Mouse (Mus musculus): ENCODE measurements around the gene Olfml2a.

Gene Olfml2a

GRCm38 (mm10) chr2:38934936-38935335 lies 3.2 kb downstream of the Olfml2a start:
- in situ Hi-C loops (cut with MboI; ENCODE audit: low pct_unique_long_range_greater_than_20kb in 1 of 2, low sequenced_read_pairs in 2 of 2, unreplicated experiment in 1 of 2) = loop anchor here (5.0 to 25.0 kb wide), 2 partner anchors 62 to 452 kb away; partner anchors contain the start of gene Wdr38 (in 2 of the 2)

GRCm38 (mm10) chr2:38936721-38937378 lies 5.1 kb downstream of the Olfml2a start:
- in situ Hi-C loops (cut with MboI; ENCODE audit: low pct_unique_long_range_greater_than_20kb in 1 of 2, low sequenced_read_pairs in 2 of 2, unreplicated experiment in 1 of 2) = loop anchor here in 1 of 2 experiments (25.0 kb wide), 1 partner anchor 450 kb away; no protein-coding TSS in a partner anchor

DNA sequence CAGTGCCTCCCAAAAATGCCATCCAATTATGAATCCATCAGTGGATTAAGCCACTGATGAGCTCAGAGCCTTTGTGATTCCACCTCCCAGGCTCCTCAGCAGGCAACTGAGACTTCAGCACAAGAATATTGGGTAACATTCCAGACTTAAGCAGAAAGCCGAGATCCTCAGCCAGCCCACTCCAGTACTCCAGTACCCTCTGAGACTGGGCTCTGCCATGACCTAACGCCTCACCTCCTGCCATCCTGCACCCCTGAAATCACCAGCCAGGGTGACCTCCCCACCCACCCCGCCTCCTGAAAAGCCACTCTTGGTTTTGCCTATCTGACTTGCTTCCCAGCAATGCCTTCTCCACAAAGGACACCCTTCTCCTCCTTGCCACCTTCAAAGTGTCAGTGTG lies 5.6 kb downstream of the Olfml2a start:
- in situ Hi-C loops (cut with MboI; ENCODE audit: low pct_unique_long_range_greater_than_20kb in 1 of 2, low sequenced_read_pairs in 2 of 2, unreplicated experiment in 1 of 2) = loop anchor here in 1 of 2 experiments (25.0 kb wide), 1 partner anchor 450 kb away; no protein-coding TSS in a partner anchor

DNA sequence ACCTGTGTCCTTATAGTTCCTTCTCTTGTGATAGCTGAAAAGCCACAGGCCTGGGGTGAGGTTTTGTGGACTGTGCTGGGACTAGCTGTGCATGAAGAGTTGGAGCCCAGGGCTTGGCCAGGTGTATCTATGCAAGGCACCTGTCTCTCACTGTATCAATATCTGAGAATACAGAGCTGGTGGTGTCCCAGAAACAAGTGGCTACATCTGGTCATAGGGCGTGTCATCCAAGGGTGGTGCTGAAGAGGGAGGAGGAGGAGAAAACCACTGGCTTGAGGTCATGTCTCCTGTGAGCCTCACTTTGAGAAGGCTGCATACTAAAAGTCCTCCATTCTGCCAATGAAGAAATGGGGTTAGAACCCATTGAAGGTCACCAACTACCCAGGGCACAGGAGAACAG lies 6.2 kb downstream of the Olfml2a start:
- in situ Hi-C loops (cut with MboI; ENCODE audit: low pct_unique_long_range_greater_than_20kb in 1 of 2, low sequenced_read_pairs in 2 of 2, unreplicated experiment in 1 of 2) = loop anchor here in 1 of 2 experiments (25.0 kb wide), 1 partner anchor 449 kb away; no protein-coding TSS in a partner anchor

DNA sequence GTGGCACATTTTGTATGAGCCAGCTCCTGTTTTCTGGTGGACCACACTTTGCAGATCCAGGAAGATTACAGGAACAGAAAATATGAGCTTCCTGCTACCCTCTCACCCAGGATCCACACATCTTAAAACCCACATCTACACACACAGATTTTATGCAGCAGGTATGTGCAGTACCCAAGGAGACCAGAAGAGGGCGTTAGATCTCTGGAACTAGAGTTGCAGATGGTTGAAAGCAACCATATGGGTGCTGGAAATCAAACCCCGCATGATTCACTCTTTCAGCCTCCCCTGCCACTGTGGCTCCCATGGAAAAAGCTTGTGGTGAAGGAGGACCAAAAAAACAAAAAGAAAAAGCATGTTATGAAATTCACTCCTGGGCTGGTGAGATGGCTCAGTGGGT lies 7.3 kb downstream of the Olfml2a start:
- in situ Hi-C loops (cut with MboI; ENCODE audit: low pct_unique_long_range_greater_than_20kb in 1 of 2, low sequenced_read_pairs in 2 of 2, unreplicated experiment in 1 of 2) = loop anchor here in 1 of 2 experiments (25.0 kb wide), 1 partner anchor 448 kb away; no protein-coding TSS in a partner anchor

DNA sequence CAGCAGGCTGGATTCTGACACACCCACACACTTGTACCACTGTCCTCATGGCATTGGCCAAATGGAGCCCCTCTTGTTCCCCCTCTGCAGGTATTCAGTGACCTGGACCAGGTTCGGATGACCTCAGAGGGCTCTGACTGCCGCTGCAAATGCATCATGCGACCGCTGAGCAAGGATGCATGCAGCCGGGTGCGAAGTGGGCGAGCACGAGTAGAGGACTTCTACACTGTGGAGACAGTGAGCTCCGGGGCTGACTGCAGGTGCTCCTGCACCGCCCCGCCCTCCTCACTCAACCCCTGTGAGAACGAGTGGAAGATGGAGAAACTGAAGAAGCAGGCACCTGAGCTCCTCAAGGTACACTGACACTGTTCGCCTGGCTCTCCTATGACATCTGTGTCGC lies 9.6 kb downstream of the Olfml2a start:
- in situ Hi-C loops (cut with MboI; ENCODE audit: low pct_unique_long_range_greater_than_20kb in 1 of 2, low sequenced_read_pairs in 2 of 2, unreplicated experiment in 1 of 2) = loop anchor here in 1 of 2 experiments (25.0 kb wide), 1 partner anchor 446 kb away; no protein-coding TSS in a partner anchor

DNA sequence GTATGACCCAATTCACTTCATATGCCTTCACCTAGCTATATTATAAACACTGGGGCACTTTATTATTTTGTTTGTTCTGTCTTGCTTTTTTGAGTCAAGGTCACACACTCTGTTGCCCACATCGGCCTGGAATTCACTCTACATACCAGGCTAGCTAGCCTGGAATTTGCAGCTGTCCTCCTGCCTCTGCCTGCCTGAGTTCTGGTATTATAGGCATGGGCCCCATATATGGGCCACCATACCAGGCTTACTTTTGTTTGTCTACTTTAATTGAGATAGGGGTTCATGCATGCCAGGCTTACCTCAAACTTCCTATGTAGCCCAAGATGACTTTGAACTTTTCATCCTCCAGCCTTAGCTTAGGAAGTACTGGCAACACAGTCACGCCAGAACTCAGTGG lies 10.1 kb downstream of the Olfml2a start:
- in situ Hi-C loops (cut with MboI; ENCODE audit: low pct_unique_long_range_greater_than_20kb in 1 of 2, low sequenced_read_pairs in 2 of 2, unreplicated experiment in 1 of 2) = loop anchor here in 1 of 2 experiments (25.0 kb wide), 1 partner anchor 445 kb away; no protein-coding TSS in a partner anchor

GRCm38 (mm10) chr2:38943161-38943560 lies 11.4 kb downstream of the Olfml2a start:
- in situ Hi-C loops (cut with MboI; ENCODE audit: low pct_unique_long_range_greater_than_20kb in 1 of 2, low sequenced_read_pairs in 2 of 2, unreplicated experiment in 1 of 2) = loop anchor here in 1 of 2 experiments (25.0 kb wide), 1 partner anchor 444 kb away; no protein-coding TSS in a partner anchor

- in situ Hi-C loops (cut with MboI; ENCODE audit: low pct_unique_long_range_greater_than_20kb in 1 of 2, low sequenced_read_pairs in 2 of 2, unreplicated experiment in 1 of 2) = loop anchor here in 1 of 2 experiments (25.0 kb wide), 1 partner anchor 443 kb away; no protein-coding TSS in a partner anchor
Observed at GRCm38 (mm10) chr2:38943977-38944376, 12.2 kb downstream of the Olfml2a start.

GRCm38 (mm10) chr2:38944460-38945161 lies 12.8 kb downstream of the Olfml2a start:
- in situ Hi-C loops (cut with MboI; ENCODE audit: low pct_unique_long_range_greater_than_20kb in 1 of 2, low sequenced_read_pairs in 2 of 2, unreplicated experiment in 1 of 2) = loop anchor here in 1 of 2 experiments (25.0 kb wide), 1 partner anchor 443 kb away; no protein-coding TSS in a partner anchor

- in situ Hi-C loops (cut with MboI; ENCODE audit: low pct_unique_long_range_greater_than_20kb in 1 of 2, low sequenced_read_pairs in 2 of 2, unreplicated experiment in 1 of 2) = loop anchor here in 1 of 2 experiments (25.0 kb wide), 1 partner anchor 440 kb away; no protein-coding TSS in a partner anchor
Observed at GRCm38 (mm10) chr2:38947566-38947965, 15.8 kb downstream of the Olfml2a start.

DNA sequence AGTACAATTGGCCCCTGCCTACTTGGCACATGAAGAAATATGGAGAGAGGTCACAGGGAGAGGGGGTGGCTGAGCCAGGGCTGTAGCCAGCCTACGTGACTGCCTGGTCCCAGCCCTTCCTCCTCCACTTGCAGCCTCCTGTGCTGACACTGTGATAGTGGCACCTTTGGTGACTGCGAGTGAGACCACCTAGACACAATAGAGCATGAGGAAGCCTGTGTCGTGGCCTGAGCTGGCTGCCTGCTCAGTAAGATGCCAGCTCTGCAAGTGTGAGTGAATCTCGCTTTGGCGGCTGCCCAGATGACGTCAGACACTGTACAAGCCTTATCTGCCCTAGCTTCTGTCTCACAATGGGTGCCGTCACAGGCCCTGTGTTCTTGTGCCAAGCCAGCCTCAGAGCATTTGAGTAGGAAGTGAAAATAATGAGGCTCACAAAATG lies 18.5 kb downstream of the Olfml2a start:
- in situ Hi-C loops (cut with MboI; ENCODE audit: low pct_unique_long_range_greater_than_20kb in 1 of 2, low sequenced_read_pairs in 2 of 2, unreplicated experiment in 1 of 2) = no loop called here

DNA sequence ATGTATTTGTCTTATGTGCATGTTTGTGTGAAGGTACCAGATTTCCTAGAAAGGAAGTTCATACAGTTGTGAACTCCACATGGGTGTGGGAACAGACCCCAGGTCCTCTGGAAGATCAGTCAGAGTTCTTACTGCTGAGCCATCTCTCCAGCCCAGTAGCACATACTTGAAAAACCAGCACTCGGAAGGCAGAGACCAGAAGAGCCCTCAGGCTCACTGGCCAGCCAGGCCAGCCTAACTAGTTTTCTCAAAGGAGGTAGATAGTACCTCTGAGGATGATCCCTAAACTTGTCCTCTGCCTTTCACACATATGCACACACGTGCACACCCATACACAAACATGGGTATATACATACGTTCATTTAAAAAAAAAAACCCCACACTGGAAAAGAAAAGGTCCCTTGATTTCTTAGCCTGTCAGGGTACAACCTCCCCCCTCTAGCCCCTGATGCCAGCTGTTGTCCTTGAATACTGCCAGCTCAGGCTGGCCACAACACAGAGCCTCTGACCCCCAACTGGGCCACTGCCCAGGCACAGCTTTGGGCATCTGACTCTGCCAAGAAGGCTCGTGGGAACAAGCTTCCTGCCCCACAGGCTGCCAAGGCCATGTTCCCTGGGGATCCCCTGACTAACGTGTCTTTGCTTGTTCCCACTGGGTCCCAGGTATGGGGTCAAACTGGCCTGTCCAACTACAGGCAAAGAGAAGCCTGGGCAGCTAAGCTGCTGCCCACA lies 21.5 kb downstream of the Olfml2a start:
- in situ Hi-C loops (cut with MboI; ENCODE audit: low pct_unique_long_range_greater_than_20kb in 1 of 2, low sequenced_read_pairs in 2 of 2, unreplicated experiment in 1 of 2) = no loop called here

- in situ Hi-C loops (cut with MboI; ENCODE audit: low pct_unique_long_range_greater_than_20kb in 1 of 2, low sequenced_read_pairs in 2 of 2, unreplicated experiment in 1 of 2) = no loop called here
Observed at GRCm38 (mm10) chr2:38956062-38956461, 24.3 kb downstream of the Olfml2a start.

- in situ Hi-C loops (cut with MboI; ENCODE audit: low pct_unique_long_range_greater_than_20kb in 1 of 2, low sequenced_read_pairs in 2 of 2, unreplicated experiment in 1 of 2) = no loop called here
Observed at GRCm38 (mm10) chr2:38957671-38958223, 26.0 kb downstream of the Olfml2a start.

DNA sequence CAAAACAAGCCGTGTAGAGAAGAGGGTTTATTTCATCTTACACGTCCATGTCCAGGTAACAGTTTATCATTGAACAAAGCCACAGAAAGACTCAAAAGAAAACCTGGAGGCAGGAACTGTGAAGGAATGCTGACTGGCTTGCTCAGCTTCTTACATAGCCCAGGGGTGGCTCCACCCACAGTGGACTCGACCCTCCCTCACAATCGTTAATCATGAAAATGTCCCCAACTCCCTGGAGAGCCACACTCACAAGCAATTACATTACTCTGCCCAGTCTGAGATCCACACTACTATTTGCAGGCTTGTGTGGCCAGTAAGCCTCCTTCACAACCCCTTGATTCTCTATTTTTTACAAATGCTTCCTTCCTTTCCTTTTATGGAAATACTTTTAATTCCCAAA lies 32.4 kb downstream of the Olfml2a start:
- in situ Hi-C loops (cut with MboI; ENCODE audit: low pct_unique_long_range_greater_than_20kb in 1 of 2, low sequenced_read_pairs in 2 of 2, unreplicated experiment in 1 of 2) = no loop called here

- in situ Hi-C loops (cut with MboI; ENCODE audit: low pct_unique_long_range_greater_than_20kb in 1 of 2, low sequenced_read_pairs in 2 of 2, unreplicated experiment in 1 of 2) = no loop called here
Observed at GRCm38 (mm10) chr2:38969650-38970049, 37.9 kb downstream of the Olfml2a start.

- in situ Hi-C loops (cut with MboI; ENCODE audit: low pct_unique_long_range_greater_than_20kb in 1 of 2, low sequenced_read_pairs in 2 of 2, unreplicated experiment in 1 of 2) = no loop called here
Observed at GRCm38 (mm10) chr2:38970057-38970456, 38.3 kb downstream of the Olfml2a start.

Data from mouse embryonic stem cell (cell line).